Mouse (Mus musculus) thymus, postnatal 14 days (tissue): Measurements from ENCODE around the gene 9130409I23Rik.
A peak's percentile ranks its signal among the peaks of the same experiment; 100 is the strongest.
"Not testable (repeated sequence)": the region's sequence is repeated elsewhere in the genome, so short reads cannot be mapped to it uniquely, and the experiment has no call there.

Experiments used
- DNase-seq: peaks from one replicate; pipeline ENCODE4 v3.0.0; 2021

9130409I23Rik gene

GRCm38 (mm10) chr1:181035015-181035778 is 15.8 kb upstream of the 9130409I23Rik start:
- not testable (repeated sequence) for DNase-seq

GRCm38 (mm10) chr1:181037623-181038022 is 13.4 kb upstream of the 9130409I23Rik start:
- DNase-seq, result no peak

- DNase-seq, result peak; percentile 46
Observed at GRCm38 (mm10) chr1:181039652-181040051, 11.4 kb upstream of the 9130409I23Rik start.

GRCm38 (mm10) chr1:181047520-181047919 is 3.5 kb upstream of the 9130409I23Rik start:
- DNase-seq, result no peak

GRCm38 (mm10) chr1:181049328-181049842 is 1.7 kb upstream of the 9130409I23Rik start:
- no peak for DNase-seq

- no peak for DNase-seq
Observed at GRCm38 (mm10) chr1:181052898-181053297, 1.9 kb downstream of the 9130409I23Rik start.

GRCm38 (mm10) chr1:181061784-181062485 is 10.9 kb downstream of the 9130409I23Rik start:
- no peak for DNase-seq

GRCm38 (mm10) chr1:181063991-181064390 is 13.0 kb downstream of the 9130409I23Rik start:
- no peak for DNase-seq

GRCm38 (mm10) chr1:181064648-181065047 is 13.6 kb downstream of the 9130409I23Rik start:
- no peak for DNase-seq

- DNase-seq, result no peak
Observed at GRCm38 (mm10) chr1:181068344-181068743, 17.3 kb downstream of the 9130409I23Rik start.

- DNase-seq, result no peak
Observed at GRCm38 (mm10) chr1:181069671-181070070, 18.6 kb downstream of the 9130409I23Rik start.

- peak; percentile 9 for DNase-seq
Observed at GRCm38 (mm10) chr1:181073075-181073474, 22.0 kb downstream of the 9130409I23Rik start.

- peak; percentile 9 for DNase-seq
Observed at GRCm38 (mm10) chr1:181084021-181084420, 33.0 kb downstream of the 9130409I23Rik start.

- DNase-seq, result no peak
Observed at GRCm38 (mm10) chr1:181090048-181090447, 39.0 kb downstream of the 9130409I23Rik start.
